Mouse (Mus musculus) limb, embryonic 10.5 days (tissue): ENCODE data around the gene Catsperd. TPM values are rescaled to one million over a fixed set of nuclear protein-coding genes. Genes with fewer than 3 reads are reported as not detected.
A peak's percentile ranks its signal among the peaks of the same experiment; 100 is the strongest.
"Not testable (repeated sequence)": the region's sequence is repeated elsewhere in the genome, so short reads cannot be mapped to it uniquely, and the experiment has no call there.

Experiments used
- DNase-seq: peaks from one replicate; pipeline ENCODE4 v3.0.0-alpha.2; 2017; ENCODE audit warnings: low spot score
- H3K27ac ChIP-seq: fragments of 300-500 bp; sonication (generic); 2 replicates; pipeline ENCODE4 v1.5.1; 2016; ENCODE audit warnings: mild to moderate bottlenecking
- H3K27me3 ChIP-seq: fragments of 300-500 bp; sonication (generic); 2 replicates; pipeline ENCODE4 v1.6.1; 2016; ENCODE audit warnings: low read depth, mild to moderate bottlenecking; ENCODE audit not compliant: poor library complexity, severe bottlenecking
- H3K36me3 ChIP-seq: fragments of 300-500 bp; sonication (generic); 2 replicates; pipeline ENCODE4 v1.6.1; 2016; ENCODE audit warnings: mild to moderate bottlenecking, moderate library complexity
- H3K4me1 ChIP-seq: fragments of 300-500 bp; sonication (generic); 2 replicates; pipeline ENCODE4 v1.6.1; 2016
- H3K4me3 ChIP-seq: fragments of 300-500 bp; sonication (generic); 2 replicates; pipeline ENCODE4 v1.5.1; 2016; ENCODE audit warnings: mild to moderate bottlenecking, moderate library complexity
- H3K9me3 ChIP-seq: fragments of 300-500 bp; sonication (generic); replicated peaks from 2 replicates; pipeline ENCODE4 v1.6.1; 2016; ENCODE audit warnings: mild to moderate bottlenecking
- WGBS: fragments of 180-500 bp; shearing (Covaris S2); methylation state at CpG from one replicate; pipeline ENCODE4 v1.1.7; 2016; 5-methylcytosine and 5-hydroxymethylcytosine counted together
- polyA plus RNA-seq: library from polyadenylated mRNA; unstranded; fragments of >200 nt; fragmentation: Nextera tagmentation; extraction: Ambion mirVana; gene quantifications from 2 replicates; pipeline ENCODE4 v1.2.1, GENCODE M21; 2016

The Catsperd gene
- polyA plus RNA-seq, 1 experiment from 2014 or later: 1.0 TPM

DNA sequence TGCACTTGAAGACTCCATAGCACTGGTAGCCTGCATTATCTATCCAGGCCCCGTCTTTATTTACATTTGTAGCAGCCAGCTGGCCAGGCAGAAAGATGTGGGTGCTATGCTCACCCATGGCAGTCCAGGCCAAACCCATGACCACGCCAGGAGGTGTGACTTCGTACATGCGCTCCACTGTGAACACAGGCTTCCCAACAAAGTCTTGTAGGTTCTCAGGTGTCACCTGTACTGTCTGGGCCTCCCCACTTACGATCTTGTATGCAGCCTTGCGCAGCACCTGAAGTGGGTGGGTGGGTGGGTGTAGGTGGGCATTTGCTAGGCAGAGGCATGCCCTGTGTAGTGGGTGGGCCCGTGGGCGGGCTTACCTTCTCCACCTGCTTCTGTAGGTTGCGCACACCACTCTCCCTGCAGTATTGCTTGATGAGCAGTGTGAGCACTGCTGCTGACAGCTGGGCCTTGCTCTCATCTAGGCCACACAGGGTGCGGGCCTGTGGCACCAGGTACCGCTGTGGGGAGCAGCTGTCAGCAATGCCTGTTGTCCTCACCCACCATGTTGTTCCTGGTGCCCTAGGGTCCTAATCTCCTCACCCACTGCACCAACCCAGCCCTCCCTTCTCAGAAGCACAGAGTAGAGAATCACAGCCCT lies 12.7 kb upstream of the Catsperd start:
- H3K36me3 ChIP-seq: peaks cover 66% of the 10 kb centered on the region
- no peaks in the 10 kb centered on the region for H3K27me3 ChIP-seq
- peak overlapping the region; percentile 80 for H3K4me3 ChIP-seq
- H3K27ac ChIP-seq: no peak overlapping the region
- no peaks in the 10 kb centered on the region for H3K9me3 ChIP-seq
- DNase-seq: no peak
- WGBS: 85% methylated on average over 11 of the region's 11 CpGs
- H3K4me1 ChIP-seq: peaks cover 34% of the 10 kb centered on the region

DNA sequence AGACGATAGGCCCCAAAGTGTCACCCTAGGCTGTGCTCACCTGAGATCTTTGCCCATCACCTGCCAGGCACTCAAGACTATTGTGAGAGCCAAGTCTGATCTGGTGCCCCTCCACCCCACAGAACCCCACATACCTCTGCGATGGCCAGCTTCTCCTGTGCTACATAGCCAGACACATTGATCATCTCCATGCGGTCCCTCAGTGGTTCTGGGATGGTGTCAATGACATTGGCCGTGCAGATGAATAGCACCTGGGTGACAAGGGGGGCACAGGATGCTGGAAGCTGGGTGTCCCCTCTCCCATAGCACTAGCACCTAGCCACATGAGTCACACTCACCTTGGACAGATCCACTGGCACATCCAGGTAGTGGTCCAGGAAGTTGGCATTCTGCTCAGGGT lies 12.2 kb upstream of the Catsperd start:
- Histone ChIP-seq H3K9me3 (no peaks in the 10 kb centered on the region), H3K27me3 (no peaks in the 10 kb centered on the region), H3K27ac (0 out of 2 replicates have a peak overlapping the region, but pooled peaks have one; percentile 11), H3K36me3 (peaks cover 72% of the 10 kb centered on the region), H3K4me1 (peaks cover 31% of the 10 kb centered on the region), H3K4me3 (peak overlapping the region; percentile 80)
- DNase-seq: no peak
- 87% methylated on average over 4 of the region's 4 CpGs for WGBS

DNA sequence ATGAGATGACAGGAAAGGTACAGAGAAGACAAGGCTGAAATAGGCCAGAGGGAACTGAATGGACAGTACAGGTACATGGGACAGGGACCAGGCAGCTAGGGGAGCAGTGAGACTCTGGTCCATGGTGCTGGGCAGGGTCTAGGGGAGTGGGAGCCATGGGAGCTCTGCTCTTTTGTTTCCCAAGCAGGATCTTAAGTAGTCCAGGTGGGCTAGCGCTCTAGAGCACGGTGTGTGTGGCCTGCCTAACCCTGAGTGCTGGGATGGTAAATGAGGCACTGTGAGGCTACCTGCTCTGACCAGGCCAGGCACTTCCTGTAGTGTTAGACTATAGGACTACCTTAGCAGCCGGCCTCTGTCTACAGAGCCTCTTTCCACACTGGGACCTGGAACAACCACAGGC lies 11.2 kb upstream of the Catsperd start:
- H3K4me1 ChIP-seq: peaks cover 26% of the 10 kb centered on the region
- peaks cover 81% of the 10 kb centered on the region for H3K36me3 ChIP-seq
- H3K27ac ChIP-seq: no peak overlapping the region
- no peak for DNase-seq
- WGBS: 83% methylated on average over 3 of the region's 3 CpGs
- no peaks in the 10 kb centered on the region for H3K27me3 ChIP-seq
- no peaks in the 10 kb centered on the region for H3K9me3 ChIP-seq
- no peak overlapping the region for H3K4me3 ChIP-seq

GRCm38 (mm10) chr17:56617628-56618027 lies 10.3 kb upstream of the Catsperd start:
- DNase-seq: no peak
- no peaks in the 10 kb centered on the region for H3K27me3 ChIP-seq
- H3K27ac ChIP-seq: no peak overlapping the region
- peaks cover 19% of the 10 kb centered on the region for H3K4me1 ChIP-seq
- H3K36me3 ChIP-seq: peaks cover 90% of the 10 kb centered on the region
- no peaks in the 10 kb centered on the region for H3K9me3 ChIP-seq
- no peak overlapping the region for H3K4me3 ChIP-seq
- 96% methylated on average over 8 of the region's 8 CpGs for WGBS

DNA sequence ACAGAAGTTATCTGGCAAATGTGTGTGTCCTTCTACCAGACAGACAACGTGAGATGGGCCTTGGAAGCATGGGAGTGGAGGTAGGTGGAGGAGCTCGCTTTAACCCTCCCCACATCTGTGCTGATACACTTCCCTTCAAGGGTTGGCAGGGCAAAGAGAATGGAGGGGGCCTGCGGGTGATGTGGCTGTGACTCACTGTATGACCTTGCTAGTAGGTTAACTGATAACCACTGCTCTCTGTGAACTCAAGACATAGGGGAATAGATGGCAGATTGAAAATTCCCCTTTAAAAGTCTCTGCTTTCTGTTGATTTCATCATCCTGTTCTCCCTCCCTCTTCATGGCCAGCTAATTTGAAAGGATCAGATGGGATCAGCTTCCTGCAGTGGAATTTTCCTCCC lies 2.4 kb upstream of the Catsperd start:
- 85% methylated on average over 3 of the region's 3 CpGs for WGBS
- Histone ChIP-seq H3K27me3 (no peaks in the 10 kb centered on the region), H3K4me3 (peak overlapping the region; percentile 98; the same call in 1 of the 2 replicates), H3K36me3 (peaks cover 50% of the 10 kb centered on the region), H3K9me3 (no peaks in the 10 kb centered on the region), H3K4me1 (peaks cover 29% of the 10 kb centered on the region), H3K27ac (no peak overlapping the region)
- no peak for DNase-seq

DNA sequence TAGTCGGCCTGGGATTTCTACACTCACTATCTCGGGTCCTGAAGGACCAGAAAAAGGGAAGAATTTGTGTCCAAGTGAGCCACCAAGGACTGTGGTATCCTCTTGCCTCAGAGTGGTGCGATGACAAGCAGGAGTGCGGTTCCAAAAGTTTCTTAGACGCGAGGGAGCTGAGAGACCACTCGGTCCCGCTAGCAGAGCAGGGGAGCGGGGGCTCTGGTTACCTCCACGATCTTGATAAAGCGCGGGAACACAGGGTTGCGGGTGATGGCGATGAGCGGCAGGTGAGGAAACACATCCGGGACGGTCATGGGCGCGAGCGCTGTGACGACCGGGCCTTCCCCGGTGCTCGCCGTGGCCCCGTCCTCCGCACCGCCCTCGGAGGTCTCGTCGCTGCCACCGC lies 1.7 kb upstream of the Catsperd start:
- H3K27ac ChIP-seq: peak overlapping the region; percentile 88
- peak overlapping the region; percentile 98 for H3K4me3 ChIP-seq
- under 1% methylated on average over 31 of the region's 32 CpGs for whole genome bisulfite sequencing

DNA sequence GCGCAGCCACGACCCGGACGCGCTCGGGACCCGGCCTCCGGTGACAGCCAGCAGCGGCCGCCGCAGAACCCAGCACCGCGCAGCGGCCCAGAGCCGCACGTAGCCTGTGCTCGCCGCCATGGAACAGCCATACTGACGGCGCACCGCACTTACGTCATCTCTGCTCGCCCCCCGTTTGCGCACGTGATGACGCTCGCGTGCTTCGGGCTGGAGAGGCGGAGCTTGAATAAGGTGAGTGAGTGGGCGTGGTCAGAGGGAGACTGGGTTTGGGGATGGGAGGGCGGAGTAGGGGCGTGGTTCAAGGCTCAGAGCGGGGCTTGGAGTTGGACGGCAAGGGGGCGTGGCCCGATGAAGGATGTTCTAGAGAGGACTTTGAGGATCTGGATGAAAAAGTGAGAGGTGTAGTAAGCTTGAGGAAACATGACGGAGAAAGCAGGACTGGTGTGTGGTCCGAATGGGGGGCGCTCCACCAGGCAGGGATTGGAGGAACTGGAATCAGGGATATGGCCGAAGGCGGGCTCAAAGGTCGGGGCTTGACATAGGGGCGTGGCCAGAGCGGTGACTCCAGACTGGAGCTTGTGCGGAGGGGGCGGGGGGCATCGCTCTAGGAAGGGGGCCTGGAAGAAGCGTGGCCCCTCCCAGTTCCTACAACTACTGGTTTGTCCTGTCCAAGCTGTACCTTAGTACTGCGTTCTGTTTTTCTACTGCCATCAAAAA lies 1.0 kb upstream of the Catsperd start, which contains the start of gene Lonp1:
Lonp1 (minus strand) TSS at position 134 of the 717 bp plus-strand sequence.
- WGBS: under 1% methylated on average over 51 of the region's 51 CpGs

More for the DNA sequence above, 1.7 kb upstream of the Catsperd start:
- H3K27me3 ChIP-seq: no peaks in the 10 kb centered on the region
- H3K4me1 ChIP-seq: peaks cover 29% of the 10 kb centered on the region
- no peaks in the 10 kb centered on the region for H3K9me3 ChIP-seq
- DNase-seq: no peak
- peaks cover 42% of the 10 kb centered on the region for H3K36me3 ChIP-seq

GRCm38 (mm10) chr17:56629800-56630781 lies 2.1 kb downstream of the Catsperd start:
- not testable (repeated sequence) for H3K4me3 ChIP-seq, H3K36me3 ChIP-seq, H3K27me3 ChIP-seq, DNase-seq, H3K9me3 ChIP-seq, H3K27ac ChIP-seq
- 90% methylated on average over 27 of the region's 27 CpGs for WGBS
- peaks cover 24% of the 10 kb centered on the region for H3K4me1 ChIP-seq

More for the DNA sequence above, 1.0 kb upstream of the Catsperd start, which contains the start of gene Lonp1:
- DNase-seq: peak; percentile 99
- Histone ChIP-seq H3K36me3 (peaks cover 35% of the 10 kb centered on the region), H3K4me3 (peak within 1 kb of the TSS; percentile 98), H3K27me3 (no peaks in the 10 kb centered on the region), H3K27ac (peak within 1 kb of the TSS; percentile 88), H3K4me1 (peaks cover 29% of the 10 kb centered on the region), H3K9me3 (no peaks in the 10 kb centered on the region)

- Histone ChIP-seq H3K4me3 (no peak overlapping the region), H3K9me3 (no peaks in the 10 kb centered on the region), H3K36me3 (no peaks in the 10 kb centered on the region), H3K27ac (no peak overlapping the region), H3K4me1 (peaks cover 12% of the 10 kb centered on the region), H3K27me3 (no peaks in the 10 kb centered on the region)
- DNase-seq: no peak
- 55% methylated on average over 4 of the region's 4 CpGs for WGBS
These were observed 3.9 kb downstream of the Catsperd start for GRCm38 (mm10) chr17:56631807-56632206.

- H3K27ac ChIP-seq: no peak overlapping the region
- no peaks in the 10 kb centered on the region for H3K4me1 ChIP-seq
- no peak for DNase-seq
- 88% methylated on average over 6 of the region's 6 CpGs for WGBS
- H3K27me3 ChIP-seq: no peaks in the 10 kb centered on the region
- H3K36me3 ChIP-seq: no peaks in the 10 kb centered on the region
- no peak overlapping the region for H3K4me3 ChIP-seq
- H3K9me3 ChIP-seq: no peaks in the 10 kb centered on the region
These were observed 6.1 kb downstream of the Catsperd start for GRCm38 (mm10) chr17:56634023-56634422.

GRCm38 (mm10) chr17:56643237-56643636 lies 15.3 kb downstream of the Catsperd start:
- Histone ChIP-seq H3K4me1 (no peaks in the 10 kb centered on the region), H3K36me3 (no peaks in the 10 kb centered on the region), H3K27me3 (no peaks in the 10 kb centered on the region), H3K4me3 (no peak overlapping the region), H3K27ac (no peak overlapping the region), H3K9me3 (no peaks in the 10 kb centered on the region)
- no peak for DNase-seq
- WGBS: 81% methylated on average over 4 of the region's 4 CpGs

DNA sequence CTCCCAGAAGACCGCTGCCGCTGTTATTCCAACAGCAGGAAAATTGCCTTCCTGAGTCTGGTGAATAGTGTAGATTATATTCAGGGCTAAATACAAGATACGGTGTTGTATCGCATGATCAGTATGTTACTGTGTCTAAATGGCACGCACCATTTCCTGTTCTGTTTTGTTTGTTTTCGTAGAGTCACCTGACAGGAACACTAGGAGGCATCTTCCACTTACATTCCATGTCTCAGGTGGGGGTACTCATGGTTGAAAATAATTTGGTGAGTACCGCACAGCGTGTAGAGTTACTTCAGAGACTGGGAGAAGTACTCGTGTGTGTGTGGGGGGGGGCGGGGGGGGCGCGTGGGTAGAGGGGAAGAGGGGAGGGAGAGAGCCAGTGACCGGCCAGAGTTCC lies 19.6 kb downstream of the Catsperd start:
- Histone ChIP-seq H3K36me3 (no peaks in the 10 kb centered on the region), H3K27me3 (no peaks in the 10 kb centered on the region), H3K9me3 (no peaks in the 10 kb centered on the region), H3K27ac (no peak overlapping the region), H3K4me3 (no peak overlapping the region), H3K4me1 (no peaks in the 10 kb centered on the region)
- 74% methylated on average over 12 of the region's 13 CpGs for WGBS
- no peak for DNase-seq
